Mouse (Mus musculus): ENCODE measurements around the gene Ucn2.

Ucn2 gene

DNA sequence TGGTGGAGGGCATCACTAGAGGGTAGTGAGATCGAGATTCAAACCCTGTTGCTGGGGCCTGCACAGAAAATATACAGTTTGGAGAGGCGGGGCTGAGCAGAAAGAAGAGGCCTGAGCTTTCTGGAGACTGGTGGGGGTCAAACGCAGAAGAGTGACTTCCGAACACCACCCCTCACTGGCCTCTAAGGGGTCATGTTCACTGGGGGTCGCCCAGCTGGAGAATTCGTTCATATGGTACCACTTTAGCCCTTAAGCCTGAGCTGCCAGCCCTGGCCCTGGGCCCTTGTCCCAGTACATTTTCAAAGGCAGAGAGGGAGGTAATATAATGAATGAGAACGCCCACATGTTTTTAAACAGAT, 4.6 kb downstream of the Ucn2 start:
- in situ Hi-C loops (cut with MboI; ENCODE audit: low pct_unique_long_range_greater_than_20kb in 1 of 2, low sequenced_read_pairs in 2 of 2, unreplicated experiment in 1 of 2) = no loop called here

- in situ Hi-C loops (cut with MboI; ENCODE audit: low pct_unique_long_range_greater_than_20kb in 1 of 2, low sequenced_read_pairs in 2 of 2, unreplicated experiment in 1 of 2) = no loop called here
These were observed 5.7 kb downstream of the Ucn2 start, which contains the start of gene Pfkfb4 for GRCm38 (mm10) chr9:108991428-108992084. Gene Pfkfb4 (plus strand): TSS chr9:108991778.

DNA sequence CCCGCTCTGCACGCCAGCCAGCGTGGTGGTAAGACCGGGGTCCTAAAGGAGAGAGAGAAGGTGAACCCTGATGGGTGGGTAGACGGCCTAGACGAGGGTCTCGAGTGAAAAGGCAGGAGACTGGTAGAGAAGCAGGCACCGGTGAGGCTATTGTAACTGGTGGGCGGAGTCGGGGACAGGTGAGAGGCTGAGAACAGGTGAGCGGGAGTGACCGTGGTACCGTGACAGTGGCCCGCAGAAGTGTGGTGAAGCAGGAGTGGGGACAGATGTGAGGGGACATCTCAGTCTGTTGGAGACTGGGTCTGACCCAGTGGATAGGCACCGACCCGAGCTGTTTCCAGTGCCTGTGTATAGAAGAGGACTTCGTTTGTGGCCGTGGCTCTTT, 6.3 kb downstream of the Ucn2 start:
- in situ Hi-C loops (cut with MboI; ENCODE audit: low pct_unique_long_range_greater_than_20kb in 1 of 2, low sequenced_read_pairs in 2 of 2, unreplicated experiment in 1 of 2) = no loop called here

- in situ Hi-C loops (cut with MboI; ENCODE audit: low pct_unique_long_range_greater_than_20kb in 1 of 2, low sequenced_read_pairs in 2 of 2, unreplicated experiment in 1 of 2) = no loop called here
These were observed 7.0 kb downstream of the Ucn2 start for GRCm38 (mm10) chr9:108992620-108993361.

DNA sequence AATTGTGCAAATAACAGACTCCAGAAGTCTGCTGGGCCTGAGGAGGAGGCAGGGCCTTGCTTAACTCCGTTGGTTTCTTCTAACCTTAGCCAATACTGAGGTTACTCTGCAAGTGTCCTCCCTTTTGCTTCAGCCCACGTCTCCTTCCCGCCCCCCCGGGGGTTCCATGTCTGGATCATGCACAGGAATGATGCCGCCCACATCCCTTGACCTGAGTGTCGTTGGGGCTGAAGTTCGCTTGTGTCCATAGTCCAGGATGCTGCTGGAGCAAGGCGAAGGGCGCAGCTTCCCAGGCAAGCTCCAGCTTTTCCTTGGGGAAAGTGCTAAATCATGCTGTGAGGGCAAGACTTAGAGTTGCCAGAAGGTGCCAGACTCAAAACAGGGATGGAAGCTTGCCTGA, 10.6 kb downstream of the Ucn2 start:
- in situ Hi-C loops (cut with MboI; ENCODE audit: low pct_unique_long_range_greater_than_20kb in 1 of 2, low sequenced_read_pairs in 2 of 2, unreplicated experiment in 1 of 2) = no loop called here

GRCm38 (mm10) chr9:108998287-108999166, 12.7 kb downstream of the Ucn2 start:
- in situ Hi-C loops (cut with MboI; ENCODE audit: low pct_unique_long_range_greater_than_20kb in 1 of 2, low sequenced_read_pairs in 2 of 2, unreplicated experiment in 1 of 2) = no loop called here

GRCm38 (mm10) chr9:108999167-108999526, 13.3 kb downstream of the Ucn2 start:
- in situ Hi-C loops (cut with MboI; ENCODE audit: low pct_unique_long_range_greater_than_20kb in 1 of 2, low sequenced_read_pairs in 2 of 2, unreplicated experiment in 1 of 2) = no loop called here

DNA sequence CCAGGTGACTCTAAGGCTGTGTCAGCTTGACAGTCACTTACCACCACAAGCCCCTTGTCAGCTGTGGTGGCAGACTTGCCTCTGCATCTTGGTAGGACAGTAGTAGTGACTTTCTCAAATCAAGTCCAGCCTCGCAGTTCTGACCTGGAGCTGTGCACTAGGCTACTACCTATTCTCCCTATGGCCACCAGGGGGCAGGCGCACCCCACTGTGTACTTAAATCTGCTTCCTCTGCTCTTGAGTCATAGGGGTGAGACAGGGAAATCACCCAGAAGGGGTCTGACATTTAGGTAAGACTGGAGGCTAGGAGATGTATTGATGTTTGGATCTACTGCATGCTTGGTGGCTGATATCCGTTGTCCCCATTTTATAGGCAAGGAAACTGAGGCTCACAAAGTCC, 14.9 kb downstream of the Ucn2 start:
- in situ Hi-C loops (cut with MboI; ENCODE audit: low pct_unique_long_range_greater_than_20kb in 1 of 2, low sequenced_read_pairs in 2 of 2, unreplicated experiment in 1 of 2) = loop anchor here (10.0 kb wide), 2 partner anchors 54 to 114 kb away; partner anchors contain the start of gene Trex1 (in 1 of the 2)

DNA sequence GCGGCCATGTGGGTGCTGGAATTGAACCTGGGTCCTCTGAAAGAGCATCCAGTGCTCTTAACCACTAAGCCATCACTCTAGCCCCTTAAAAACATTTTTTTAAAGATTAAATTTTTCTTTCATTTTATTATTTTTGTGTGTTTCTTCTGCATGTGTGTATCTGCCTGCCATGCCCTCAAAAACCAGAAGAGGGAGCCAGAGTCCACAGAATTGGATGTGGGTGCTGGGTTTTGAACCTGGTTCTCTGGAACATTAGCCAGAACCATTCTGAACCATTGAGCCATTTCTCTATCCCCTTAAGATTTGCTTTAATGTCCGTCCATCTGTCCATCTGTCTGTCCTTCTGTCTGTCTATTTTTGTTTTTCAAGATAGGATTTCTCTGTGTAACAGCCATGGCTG, 17.4 kb downstream of the Ucn2 start:
- in situ Hi-C loops (cut with MboI; ENCODE audit: low pct_unique_long_range_greater_than_20kb in 1 of 2, low sequenced_read_pairs in 2 of 2, unreplicated experiment in 1 of 2) = loop anchor here (10.0 kb wide), 2 partner anchors 52 to 112 kb away; partner anchors contain the start of gene Trex1 (in 1 of the 2)

GRCm38 (mm10) chr9:109007025-109007780, 21.4 kb downstream of the Ucn2 start:
- in situ Hi-C loops (cut with MboI; ENCODE audit: low pct_unique_long_range_greater_than_20kb in 1 of 2, low sequenced_read_pairs in 2 of 2, unreplicated experiment in 1 of 2) = loop anchor here (10.0 kb wide), 2 partner anchors 48 to 108 kb away; partner anchors contain the start of gene Trex1 (in 1 of the 2)

- in situ Hi-C loops (cut with MboI; ENCODE audit: low pct_unique_long_range_greater_than_20kb in 1 of 2, low sequenced_read_pairs in 2 of 2, unreplicated experiment in 1 of 2) = loop anchor here (10.0 kb wide), 2 partner anchors 47 to 107 kb away; partner anchors contain the start of gene Trex1 (in 1 of the 2)
These were observed 22.3 kb downstream of the Ucn2 start for GRCm38 (mm10) chr9:109008081-109008480.

GRCm38 (mm10) chr9:109008994-109009635, 23.3 kb downstream of the Ucn2 start:
- in situ Hi-C loops (cut with MboI; ENCODE audit: low pct_unique_long_range_greater_than_20kb in 1 of 2, low sequenced_read_pairs in 2 of 2, unreplicated experiment in 1 of 2) = loop anchor here (10.0 kb wide), 2 partner anchors 46 to 106 kb away; partner anchors contain the start of gene Trex1 (in 1 of the 2)

GRCm38 (mm10) chr9:109009636-109010315, 24.0 kb downstream of the Ucn2 start:
- in situ Hi-C loops (cut with MboI; ENCODE audit: low pct_unique_long_range_greater_than_20kb in 1 of 2, low sequenced_read_pairs in 2 of 2, unreplicated experiment in 1 of 2) = loop anchor here (5.0 to 10.0 kb wide), 3 partner anchors 38 to 105 kb away; partner anchors contain the start of gene Trex1 (in 1 of the 2)

GRCm38 (mm10) chr9:109010316-109010690, 24.5 kb downstream of the Ucn2 start:
- in situ Hi-C loops (cut with MboI; ENCODE audit: low pct_unique_long_range_greater_than_20kb in 1 of 2, low sequenced_read_pairs in 2 of 2, unreplicated experiment in 1 of 2) = loop anchor here in 1 of 2 experiments (5.0 kb wide), 1 partner anchor 37 kb away; no protein-coding TSS in a partner anchor

- in situ Hi-C loops (cut with MboI; ENCODE audit: low pct_unique_long_range_greater_than_20kb in 1 of 2, low sequenced_read_pairs in 2 of 2, unreplicated experiment in 1 of 2) = no loop called here
These were observed 29.6 kb downstream of the Ucn2 start for GRCm38 (mm10) chr9:109015397-109015796.

DNA sequence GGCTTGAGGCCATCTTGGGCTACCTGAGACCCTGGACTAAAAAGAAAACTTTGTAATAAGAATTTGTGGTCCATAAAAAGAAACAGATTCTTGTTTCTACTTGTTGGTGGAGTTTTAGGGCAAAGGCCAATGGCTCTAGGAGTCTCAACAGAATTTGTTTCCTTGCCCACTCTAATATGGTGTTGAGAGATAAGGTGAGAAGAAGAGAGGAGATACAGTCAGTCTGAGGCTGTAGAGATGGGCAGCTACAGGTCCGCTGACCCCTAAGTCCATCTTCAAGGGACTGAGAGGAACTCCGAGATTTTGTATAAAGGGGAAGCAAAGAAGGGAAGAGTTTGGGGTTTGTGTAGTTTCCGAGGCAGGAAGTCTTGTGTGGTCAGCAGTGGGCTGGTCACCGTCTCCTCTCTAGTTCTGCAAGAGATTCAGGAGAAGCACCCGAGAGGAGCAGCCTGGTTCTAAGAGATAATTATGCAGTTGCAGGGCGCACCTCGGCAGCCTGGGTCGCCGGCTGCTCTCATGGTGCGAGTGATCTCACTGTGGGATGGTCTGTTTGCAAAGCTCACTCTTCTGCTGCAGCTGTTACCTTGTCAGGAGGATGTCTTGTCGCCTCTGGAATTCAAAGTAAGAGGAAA, 31.3 kb downstream of the Ucn2 start:
- in situ Hi-C loops (cut with MboI; ENCODE audit: low pct_unique_long_range_greater_than_20kb in 1 of 2, low sequenced_read_pairs in 2 of 2, unreplicated experiment in 1 of 2) = no loop called here

DNA sequence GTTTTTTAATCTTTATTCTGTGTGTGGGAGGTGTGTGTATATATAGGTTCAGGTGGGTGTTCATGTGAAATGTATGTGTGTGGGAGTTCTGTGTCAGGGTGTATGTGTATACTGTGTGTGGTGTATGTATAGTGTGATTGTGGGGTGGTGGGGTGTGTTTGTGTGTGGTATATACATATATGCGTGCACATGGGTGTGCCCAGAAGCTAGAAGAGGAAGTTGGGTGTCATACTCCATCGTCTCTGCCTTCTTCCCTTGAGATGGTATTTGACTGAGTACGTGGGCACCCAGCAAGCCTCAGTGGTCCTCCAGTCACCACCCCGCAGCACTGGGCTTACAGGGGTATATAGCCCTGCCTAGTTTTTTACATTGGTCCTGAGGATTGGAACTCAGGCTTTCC, 35.6 kb downstream of the Ucn2 start:
- in situ Hi-C loops (cut with MboI; ENCODE audit: low pct_unique_long_range_greater_than_20kb in 1 of 2, low sequenced_read_pairs in 2 of 2, unreplicated experiment in 1 of 2) = no loop called here

All from mouse embryonic stem cell (cell line).